Mouse (Mus musculus) heart, postnatal 36 days (tissue): ENCODE results near the gene a. TPM values are rescaled to one million over a fixed set of nuclear protein-coding genes. Genes with fewer than 3 reads are reported as not detected.
"Not testable (repeated sequence)": the region's sequence is repeated elsewhere in the genome, so short reads cannot be mapped to it uniquely, and the experiment has no call there.

ENCODE experiments used
- DNase-seq, 2 experiments: peaks; one replicate each; pipeline ENCODE4 v3.0.0; 2021 to 2022
- intact Hi-C: fragments of 180-260 bp; cut with DNase I; formaldehyde crosslinking; loops from one replicate; pipeline ENCODE4 v1.15.1; 2025
- total RNA-seq, 2 experiments: library from RNA; stranded (reverse); gene quantifications; 2 replicates each; pipeline ENCODE4 v1.2.3; 2021

Gene a
- total RNA-seq, 2 experiments from 2014 or later, result not detected

GRCm38 (mm10) chr2:154915922-154916541 is 124.8 kb downstream of the a start:
- intact Hi-C loops, result loop anchor here (2.0 kb wide), 1 partner anchor 27 kb away; no protein-coding TSS in a partner anchor
- no peak for DNase-seq

- intact Hi-C loops, result loop anchor here (2.0 kb wide), 1 partner anchor 26 kb away; no protein-coding TSS in a partner anchor
- DNase-seq, result peak in 1 of 2 experiments; percentile 8
Measured at GRCm38 (mm10) chr2:154916547-154916946, 125.3 kb downstream of the a start.

GRCm38 (mm10) chr2:154917866-154918641 is 126.9 kb downstream of the a start:
- DNase-seq, result no peak
- intact Hi-C loops, result loop anchor here (2.0 kb wide), 1 partner anchor 25 kb away; no protein-coding TSS in a partner anchor

- intact Hi-C loops, result no loop called here
Measured at GRCm38 (mm10) chr2:154920896-154921295, 129.7 kb downstream of the a start.

GRCm38 (mm10) chr2:154922134-154922533 is 130.9 kb downstream of the a start:
- DNase-seq, intact Hi-C loops: not testable (repeated sequence)

More at GRCm38 (mm10) chr2:154920896-154921295, 129.7 kb downstream of the a start:
- DNase-seq, result no peak

- intact Hi-C loops, result no loop called here
- no peak for DNase-seq
Measured at GRCm38 (mm10) chr2:154925411-154926031, 134.3 kb downstream of the a start.

- intact Hi-C loops, result no loop called here
- DNase-seq, result no peak
Measured at GRCm38 (mm10) chr2:154926843-154927242, 135.6 kb downstream of the a start.

GRCm38 (mm10) chr2:154928298-154928697 is 137.1 kb downstream of the a start:
- intact Hi-C loops, result no loop called here
- DNase-seq, result no peak

- intact Hi-C loops, result no loop called here
- DNase-seq, result no peak
Measured at GRCm38 (mm10) chr2:154933884-154934283, 142.7 kb downstream of the a start.

- intact Hi-C loops, result no loop called here
- DNase-seq, result no peak
Measured at GRCm38 (mm10) chr2:154936106-154936505, 144.9 kb downstream of the a start.

GRCm38 (mm10) chr2:154936536-154937155 is 145.4 kb downstream of the a start:
- intact Hi-C loops, result no loop called here

GRCm38 (mm10) chr2:154937547-154938390 is 146.6 kb downstream of the a start:
- intact Hi-C loops, result no loop called here

More at GRCm38 (mm10) chr2:154936536-154937155, 145.4 kb downstream of the a start:
- no peak for DNase-seq

GRCm38 (mm10) chr2:154941952-154942351 is 150.8 kb downstream of the a start:
- no peak for DNase-seq
- intact Hi-C loops, result loop anchor here (2.0 to 5.0 kb wide), 5 partner anchors 25 to 525 kb away; no protein-coding TSS in a partner anchor

More at GRCm38 (mm10) chr2:154937547-154938390, 146.6 kb downstream of the a start:
- no peak for DNase-seq

- intact Hi-C loops, result loop anchor here (2.0 to 5.0 kb wide), 5 partner anchors 26 to 526 kb away; no protein-coding TSS in a partner anchor
- no peak for DNase-seq
Measured at GRCm38 (mm10) chr2:154942546-154942945, 151.3 kb downstream of the a start.

- intact Hi-C loops, result loop anchor here (1.0 to 5.0 kb wide), 6 partner anchors 26 to 526 kb away; no protein-coding TSS in a partner anchor
- DNase-seq, result peak; percentile 81 to 91
Measured at GRCm38 (mm10) chr2:154943101-154943500, 151.9 kb downstream of the a start.

GRCm38 (mm10) chr2:154946921-154947320 is 155.7 kb downstream of the a start:
- DNase-seq, result no peak
- intact Hi-C loops, result no loop called here

GRCm38 (mm10) chr2:154949352-154949751 is 158.2 kb downstream of the a start:
- DNase-seq, result no peak
- intact Hi-C loops, result no loop called here

GRCm38 (mm10) chr2:154949877-154950276 is 158.7 kb downstream of the a start:
- intact Hi-C loops, result no loop called here
- DNase-seq, result no peak

GRCm38 (mm10) chr2:154950601-154951000 is 159.4 kb downstream of the a start:
- intact Hi-C loops, result no loop called here

GRCm38 (mm10) chr2:154959486-154959885 is 168.3 kb downstream of the a start:
- intact Hi-C loops, result no loop called here
- DNase-seq, result no peak

More at GRCm38 (mm10) chr2:154950601-154951000, 159.4 kb downstream of the a start:
- no peak for DNase-seq
